Mouse (Mus musculus) heart, postnatal 25 days (tissue): ENCODE measurements around the gene Ak2. TPM values are rescaled to one million over a fixed set of nuclear protein-coding genes. Genes with fewer than 3 reads are reported as not detected.

Experiments used
- total RNA-seq, 2 experiments: library from RNA; stranded (reverse); gene quantifications; 2 replicates each; pipeline ENCODE4 v1.2.3; 2021

Gene Ak2
- total RNA-seq, 2 experiments from 2014 or later = 72.9 to 73.9 TPM

Other genes starting within 250 kb of the Ak2 start
- gene A3galt2, start 236.6 kb upstream of the Ak2 start, total RNA-seq = under 1 TPM in 1 of 2 experiments, not detected in 1; 0.14 TPM
- gene Zfp362, start 185.9 kb upstream of the Ak2 start, total RNA-seq = 10 to 100 TPM; 12.8 to 13.0 TPM
- gene Trim62, start 108.4 kb upstream of the Ak2 start, total RNA-seq = 1 to 10 TPM; 1.2 to 1.7 TPM
- 1 to 10 TPM; 2.1 to 3.2 TPM for gene Azin2, start 29.5 kb upstream of the Ak2 start, total RNA-seq
- 10 to 100 TPM; 21.8 to 21.9 TPM for gene Rnf19b, start 66.3 kb downstream of the Ak2 start, total RNA-seq
- gene Tmem54, start 113.6 kb downstream of the Ak2 start, total RNA-seq = not detected
- not detected for gene Hpca, start 130.1 kb downstream of the Ak2 start, total RNA-seq
- gene Fndc5, start 145.0 kb downstream of the Ak2 start, total RNA-seq = 100 to 1,000 TPM; 325 TPM
- gene S100pbp, start 197.8 kb downstream of the Ak2 start, total RNA-seq = 10 to 100 TPM; 12.9 to 14.1 TPM
- gene Yars, start 197.8 kb downstream of the Ak2 start, total RNA-seq = 10 to 100 TPM; 26.9 to 30.0 TPM